Mouse (Mus musculus): ENCODE measurements around the gene Fam193a. TPM values are rescaled to one million over a fixed set of nuclear protein-coding genes. Genes with fewer than 3 reads are reported as not detected.

Fam193a gene
- polyA plus RNA-seq, 1 experiment from 2014 or later: 10.3 TPM

- no peaks in the 10 kb centered on the region for H3K36me3 ChIP-seq (ENCODE audit: control insufficient read depth, insufficient read depth, low read length)
- H3K4me1 ChIP-seq (ENCODE audit: control insufficient read depth in 2 of 2, insufficient read depth in 2 of 2, low read length in 2 of 2): peaks cover 18 to 20% of the 10 kb centered on the region in 2 experiments
- no peak overlapping the region for H3K9ac ChIP-seq (ENCODE audit: low read length)
- ATAC-seq (ENCODE audit: insufficient number of reproducible peaks, insufficient read depth, low FRiP score, low read depth): no peak
- H3K4me3 ChIP-seq (ENCODE audit: control insufficient read depth in 1 of 2, insufficient read depth in 1 of 2, low read depth in 1 of 2, low read length in 2 of 2): no peak overlapping the region
- H3K4me2 ChIP-seq (ENCODE audit: low read length): no peak overlapping the region
- no peaks in the 10 kb centered on the region for H3K27me3 ChIP-seq (ENCODE audit: control insufficient read depth, insufficient read depth, low read length)
- no peak overlapping the region for H3K27ac ChIP-seq (replicated peaks in 1 of 2; ENCODE audit: control insufficient read depth in 1 of 2, insufficient read depth in 1 of 2, low read depth in 2 of 2, low read length in 2 of 2)
- no peaks in the 10 kb centered on the region for H3K9me3 ChIP-seq (ENCODE audit: control insufficient read depth, low read length)
- WGBS: 82% methylated on average over 5 of the region's 5 CpGs
Observed at GRCm38 (mm10) chr5:34528724-34529123, 159.0 kb downstream of the Fam193a start.

GRCm38 (mm10) chr5:34530116-34530515, 160.4 kb downstream of the Fam193a start:
- WGBS: 69% methylated on average over 5 of the region's 5 CpGs
- Histone ChIP-seq H3K4me2 (ENCODE audit: low read length) (no peak overlapping the region), H3K9me3 (ENCODE audit: control insufficient read depth, low read length) (no peaks in the 10 kb centered on the region)

GRCm38 (mm10) chr5:34530687-34531086, 161.0 kb downstream of the Fam193a start:
- no peak overlapping the region for H3K27ac ChIP-seq (replicated peaks in 1 of 2; ENCODE audit: control insufficient read depth in 1 of 2, insufficient read depth in 1 of 2, low read depth in 2 of 2, low read length in 2 of 2)
- WGBS: 43% methylated on average over 4 of the region's 4 CpGs
- no peak for ATAC-seq (ENCODE audit: insufficient number of reproducible peaks, insufficient read depth, low FRiP score, low read depth)

More at GRCm38 (mm10) chr5:34530116-34530515, 160.4 kb downstream of the Fam193a start:
- H3K4me3 ChIP-seq (ENCODE audit: control insufficient read depth in 1 of 2, insufficient read depth in 1 of 2, low read depth in 1 of 2, low read length in 2 of 2): no peak overlapping the region
- no peaks in the 10 kb centered on the region for H3K27me3 ChIP-seq (ENCODE audit: control insufficient read depth, insufficient read depth, low read length)
- no peak overlapping the region for H3K9ac ChIP-seq (ENCODE audit: low read length)
- H3K27ac ChIP-seq (replicated peaks in 1 of 2; ENCODE audit: control insufficient read depth in 1 of 2, insufficient read depth in 1 of 2, low read depth in 2 of 2, low read length in 2 of 2): no peak overlapping the region
- peaks cover 25% of the 10 kb centered on the region in 2 experiments for H3K4me1 ChIP-seq (ENCODE audit: control insufficient read depth in 2 of 2, insufficient read depth in 2 of 2, low read length in 2 of 2)
- ATAC-seq (ENCODE audit: insufficient number of reproducible peaks, insufficient read depth, low FRiP score, low read depth): no peak
- H3K36me3 ChIP-seq (ENCODE audit: control insufficient read depth, insufficient read depth, low read length): no peaks in the 10 kb centered on the region

GRCm38 (mm10) chr5:34533066-34533465, 163.3 kb downstream of the Fam193a start:
- Histone ChIP-seq H3K36me3 (ENCODE audit: control insufficient read depth, insufficient read depth, low read length) (no peaks in the 10 kb centered on the region), H3K27ac (replicated peaks in 1 of 2; ENCODE audit: control insufficient read depth in 1 of 2, insufficient read depth in 1 of 2, low read depth in 2 of 2, low read length in 2 of 2) (no peak overlapping the region), H3K9ac (ENCODE audit: low read length) (no peak overlapping the region), H3K9me3 (ENCODE audit: control insufficient read depth, low read length) (no peaks in the 10 kb centered on the region), H3K4me1 (ENCODE audit: control insufficient read depth in 2 of 2, insufficient read depth in 2 of 2, low read length in 2 of 2) (peaks cover 14 to 15% of the 10 kb centered on the region in 2 experiments), H3K4me3 (ENCODE audit: control insufficient read depth in 1 of 2, insufficient read depth in 1 of 2, low read depth in 1 of 2, low read length in 2 of 2) (no peak overlapping the region), H3K27me3 (ENCODE audit: control insufficient read depth, insufficient read depth, low read length) (no peaks in the 10 kb centered on the region), H3K4me2 (ENCODE audit: low read length) (no peak overlapping the region)
- WGBS: 64% methylated on average over 5 of the region's 5 CpGs
- no peak for ATAC-seq (ENCODE audit: insufficient number of reproducible peaks, insufficient read depth, low FRiP score, low read depth)

More at GRCm38 (mm10) chr5:34530687-34531086, 161.0 kb downstream of the Fam193a start:
- peaks cover 25% of the 10 kb centered on the region in 2 experiments for H3K4me1 ChIP-seq (ENCODE audit: control insufficient read depth in 2 of 2, insufficient read depth in 2 of 2, low read length in 2 of 2)
- H3K9me3 ChIP-seq (ENCODE audit: control insufficient read depth, low read length): no peaks in the 10 kb centered on the region
- H3K27me3 ChIP-seq (ENCODE audit: control insufficient read depth, insufficient read depth, low read length): no peaks in the 10 kb centered on the region
- no peak overlapping the region for H3K4me3 ChIP-seq (ENCODE audit: control insufficient read depth in 1 of 2, insufficient read depth in 1 of 2, low read depth in 1 of 2, low read length in 2 of 2)
- no peaks in the 10 kb centered on the region for H3K36me3 ChIP-seq (ENCODE audit: control insufficient read depth, insufficient read depth, low read length)
- H3K9ac ChIP-seq (ENCODE audit: low read length): no peak overlapping the region
- H3K4me2 ChIP-seq (ENCODE audit: low read length): no peak overlapping the region

- 48% methylated on average over 3 of the region's 3 CpGs for WGBS
- Histone ChIP-seq H3K9ac (ENCODE audit: low read length) (no peak overlapping the region), H3K9me3 (ENCODE audit: control insufficient read depth, low read length) (no peaks in the 10 kb centered on the region), H3K4me3 (ENCODE audit: control insufficient read depth in 1 of 2, insufficient read depth in 1 of 2, low read depth in 1 of 2, low read length in 2 of 2) (no peak overlapping the region), H3K36me3 (ENCODE audit: control insufficient read depth, insufficient read depth, low read length) (no peaks in the 10 kb centered on the region), H3K27ac (replicated peaks in 1 of 2; ENCODE audit: control insufficient read depth in 1 of 2, insufficient read depth in 1 of 2, low read depth in 2 of 2, low read length in 2 of 2) (peak overlapping the region; percentile 41 to 43; a peak in 3 of 4 replicates), H3K4me1 (ENCODE audit: control insufficient read depth in 2 of 2, insufficient read depth in 2 of 2, low read length in 2 of 2) (peaks cover 15 to 17% of the 10 kb centered on the region in 2 experiments), H3K4me2 (ENCODE audit: low read length) (no peak overlapping the region), H3K27me3 (ENCODE audit: control insufficient read depth, insufficient read depth, low read length) (no peaks in the 10 kb centered on the region)
- no peak for ATAC-seq (ENCODE audit: insufficient number of reproducible peaks, insufficient read depth, low FRiP score, low read depth)
Observed at GRCm38 (mm10) chr5:34533820-34534219, 164.1 kb downstream of the Fam193a start.

GRCm38 (mm10) chr5:34534776-34535581, 165.2 kb downstream of the Fam193a start:
- H3K4me1 ChIP-seq (ENCODE audit: control insufficient read depth in 2 of 2, insufficient read depth in 2 of 2, low read length in 2 of 2): peaks cover 15 to 17% of the 10 kb centered on the region in 2 experiments
- H3K4me2 ChIP-seq (ENCODE audit: low read length): no peak overlapping the region
- WGBS: 75% methylated on average over 5 of the region's 5 CpGs
- no peaks in the 10 kb centered on the region for H3K9me3 ChIP-seq (ENCODE audit: control insufficient read depth, low read length)
- ATAC-seq (ENCODE audit: insufficient number of reproducible peaks, insufficient read depth, low FRiP score, low read depth): no peak
- no peaks in the 10 kb centered on the region for H3K27me3 ChIP-seq (ENCODE audit: control insufficient read depth, insufficient read depth, low read length)
- H3K27ac ChIP-seq (replicated peaks in 1 of 2; ENCODE audit: control insufficient read depth in 1 of 2, insufficient read depth in 1 of 2, low read depth in 2 of 2, low read length in 2 of 2): no peak overlapping the region
- no peak overlapping the region for H3K9ac ChIP-seq (ENCODE audit: low read length)
- H3K4me3 ChIP-seq (ENCODE audit: control insufficient read depth in 1 of 2, insufficient read depth in 1 of 2, low read depth in 1 of 2, low read length in 2 of 2): no peak overlapping the region
- H3K36me3 ChIP-seq (ENCODE audit: control insufficient read depth, insufficient read depth, low read length): no peaks in the 10 kb centered on the region

GRCm38 (mm10) chr5:34535831-34536230, 166.1 kb downstream of the Fam193a start:
- Histone ChIP-seq H3K27me3 (ENCODE audit: control insufficient read depth, insufficient read depth, low read length) (no peaks in the 10 kb centered on the region), H3K27ac (replicated peaks in 1 of 2; ENCODE audit: control insufficient read depth in 1 of 2, insufficient read depth in 1 of 2, low read depth in 2 of 2, low read length in 2 of 2) (no peak overlapping the region)
- WGBS: 81% methylated on average over 7 of the region's 7 CpGs

More at GRCm38 (mm10) chr5:34535831-34536230, 166.1 kb downstream of the Fam193a start:
- no peak overlapping the region for H3K4me3 ChIP-seq (ENCODE audit: control insufficient read depth in 1 of 2, insufficient read depth in 1 of 2, low read depth in 1 of 2, low read length in 2 of 2)
- no peaks in the 10 kb centered on the region for H3K9me3 ChIP-seq (ENCODE audit: control insufficient read depth, low read length)
- H3K36me3 ChIP-seq (ENCODE audit: control insufficient read depth, insufficient read depth, low read length): no peaks in the 10 kb centered on the region
- no peak for ATAC-seq (ENCODE audit: insufficient number of reproducible peaks, insufficient read depth, low FRiP score, low read depth)
- peaks cover 15 to 17% of the 10 kb centered on the region in 2 experiments for H3K4me1 ChIP-seq (ENCODE audit: control insufficient read depth in 2 of 2, insufficient read depth in 2 of 2, low read length in 2 of 2)
- H3K4me2 ChIP-seq (ENCODE audit: low read length): no peak overlapping the region
- H3K9ac ChIP-seq (ENCODE audit: low read length): no peak overlapping the region

Measured in heart, embryonic 14.5 days (tissue).